Mouse (Mus musculus): ENCODE measurements around the gene Lurap1. TPM values are rescaled to one million over a fixed set of nuclear protein-coding genes. Genes with fewer than 3 reads are reported as not detected.
A peak's percentile ranks its signal among the peaks of the same experiment; 100 is the strongest.

The Lurap1 gene
- total and polyA plus RNA-seq, 2 experiments from 2014 or later, result 2.4 to 5.2 TPM

DNA sequence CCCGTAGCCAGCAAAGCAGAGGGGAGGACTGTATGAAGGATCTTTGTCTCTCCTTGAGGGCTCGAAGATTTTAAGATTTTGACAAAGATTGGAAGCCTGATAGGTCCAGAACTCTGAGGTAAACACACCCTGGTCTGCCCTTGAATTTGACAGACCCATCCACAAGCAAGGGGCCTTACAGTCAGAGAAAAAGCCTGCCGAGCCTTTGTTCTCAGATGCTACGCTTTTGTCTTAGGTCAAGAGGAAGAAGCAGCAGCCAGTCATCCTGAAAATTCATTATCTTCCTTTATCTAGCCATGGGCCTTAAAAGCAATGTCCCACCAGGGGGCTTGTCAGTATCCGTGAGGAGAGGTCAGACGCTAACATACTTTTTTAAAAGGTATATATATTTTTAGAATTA is 23.2 kb downstream of the Lurap1 start:
- no peak overlapping the region for H3K4me3 ChIP-seq (ENCODE audit: low read depth, low read length)
- H3K27me3 ChIP-seq (ENCODE audit: insufficient read depth, low read length), result no peaks in the 10 kb centered on the region
- no peak for DNase-seq (ENCODE audit: low spot score)
- no peaks in the 10 kb centered on the region for H3K36me3 ChIP-seq (ENCODE audit: insufficient read depth, low read length)
- no peak overlapping the region for H3K9ac ChIP-seq (replicated peaks; ENCODE audit: low read length, poor library complexity, severe bottlenecking)
- H3K9me3 ChIP-seq (ENCODE audit: low read length), result no peaks in the 10 kb centered on the region
- H3K4me2 ChIP-seq (ENCODE audit: low read depth, low read length, poor library complexity, severe bottlenecking), result no peak overlapping the region
- H3K27ac ChIP-seq (ENCODE audit: low read depth, low read length), result no peak overlapping the region
- 60% methylated on average over 6 of the region's 6 CpGs for WGBS
- TF ChIP-seq CTCF (IDR thresholded peaks at IDR 0.05), result no peak
- no peak for ATAC-seq (ENCODE audit: low FRiP score)
- 0 out of 2 replicates have a peak, but pooled peaks cover 4% of the 10 kb centered on the region for H3K4me1 ChIP-seq (ENCODE audit: insufficient read depth, low read length)

DNA sequence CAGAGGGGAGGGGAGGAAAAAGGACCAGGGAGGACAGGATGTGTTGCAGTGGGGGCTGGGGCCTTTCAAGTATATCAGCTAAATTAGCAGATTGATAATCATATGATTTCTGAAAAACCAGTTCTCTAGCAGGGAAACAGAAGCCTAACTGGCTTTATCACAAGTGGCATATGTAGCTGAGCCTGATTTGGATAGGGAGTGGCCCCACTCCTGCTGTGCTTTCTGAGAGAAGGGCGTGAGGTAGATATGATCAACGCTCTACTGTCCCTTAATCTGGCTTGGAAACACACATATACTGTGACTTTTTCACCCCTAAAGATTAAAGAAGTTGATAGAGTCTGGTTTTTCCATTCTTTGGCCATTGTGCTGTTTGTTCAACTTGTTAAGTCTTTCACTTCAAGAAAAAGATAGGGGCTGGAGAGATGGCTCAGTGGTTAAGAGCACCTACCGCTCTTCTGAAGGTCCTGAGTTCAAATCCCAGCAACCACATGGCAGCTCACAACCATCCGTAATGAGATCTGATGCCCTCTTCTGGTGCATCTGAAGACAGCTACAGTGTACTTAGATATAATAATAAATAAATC is 25.2 kb downstream of the Lurap1 start:
- no peak for TF ChIP-seq CTCF (IDR thresholded peaks at IDR 0.05)
- Histone ChIP-seq H3K36me3 (ENCODE audit: insufficient read depth, low read length) (no peaks in the 10 kb centered on the region), H3K27me3 (ENCODE audit: insufficient read depth, low read length) (no peaks in the 10 kb centered on the region), H3K4me1 (ENCODE audit: insufficient read depth, low read length) (0 out of 2 replicates have a peak, but pooled peaks cover 4% of the 10 kb centered on the region), H3K27ac (ENCODE audit: low read depth, low read length) (no peak overlapping the region), H3K4me2 (ENCODE audit: low read depth, low read length, poor library complexity, severe bottlenecking) (no peak overlapping the region), H3K9ac (replicated peaks; ENCODE audit: low read length, poor library complexity, severe bottlenecking) (no peak overlapping the region), H3K4me3 (ENCODE audit: low read depth, low read length) (no peak overlapping the region), H3K9me3 (ENCODE audit: low read length) (no peaks in the 10 kb centered on the region)
- ATAC-seq (ENCODE audit: low FRiP score) (no peak), DNase-seq (ENCODE audit: low spot score) (no peak)
- WGBS, result 96% methylated on average over 4 of the region's 4 CpGs

DNA sequence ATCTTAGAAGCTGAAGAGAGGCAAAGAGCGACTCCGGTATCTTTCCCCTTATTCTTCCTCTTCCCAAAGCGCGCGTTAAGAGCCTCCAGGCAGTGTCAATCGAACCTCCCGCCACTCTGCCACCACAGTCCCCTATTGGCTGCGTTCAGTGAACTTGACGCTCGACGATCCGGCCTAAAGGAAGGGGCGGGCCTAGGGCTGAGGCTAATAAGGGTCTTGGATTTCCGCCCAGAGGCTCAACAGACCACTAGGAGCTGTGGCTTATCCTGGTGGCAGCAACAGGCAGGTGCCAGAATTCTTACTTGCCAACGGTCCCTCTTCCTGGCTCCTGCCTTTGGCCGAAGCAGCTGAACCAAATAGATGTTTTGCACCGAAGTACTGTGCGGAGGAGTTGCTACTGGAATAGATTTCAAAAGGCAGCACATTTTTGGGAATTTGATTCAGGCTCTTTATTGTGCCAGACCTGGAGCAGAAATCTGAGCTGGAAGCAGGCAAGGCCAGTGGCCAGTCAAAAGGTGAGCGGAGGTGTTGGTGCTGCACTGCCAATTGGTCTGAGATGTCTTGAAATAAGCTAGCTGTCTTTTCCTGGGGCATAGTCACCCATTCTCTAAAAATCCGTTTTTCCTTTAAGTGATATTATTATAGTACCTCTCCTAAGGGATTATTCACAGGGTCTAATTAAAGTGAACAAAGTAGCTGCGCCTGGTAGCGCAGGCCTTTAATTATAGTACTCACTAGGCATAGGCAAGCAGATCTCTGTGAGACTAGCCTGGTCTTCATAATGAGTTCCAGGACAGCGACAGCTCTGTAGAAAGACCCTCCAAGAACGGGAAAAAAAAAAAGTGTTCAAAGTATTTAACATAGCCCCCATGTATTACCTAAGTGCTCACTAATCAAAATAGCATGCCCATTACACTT is 27.3 kb downstream of the Lurap1 start, which contains the start of the genes Rad54l and Pomgnt1:
TSS of gene Rad54l (minus strand) at position 89 of the 918 bp plus-strand sequence.
TSS of gene Pomgnt1 (plus strand) at position 239 of the 918 bp plus-strand sequence.
- Histone ChIP-seq H3K4me3 (ENCODE audit: low read depth, low read length) (peak within 1 kb of the TSS; percentile 53), H3K27me3 (ENCODE audit: insufficient read depth, low read length) (no peaks in the 10 kb centered on the region), H3K4me1 (ENCODE audit: insufficient read depth, low read length) (0 out of 2 replicates have a peak, but pooled peaks cover 4% of the 10 kb centered on the region), H3K9ac (replicated peaks; ENCODE audit: low read length, poor library complexity, severe bottlenecking) (peak within 1 kb of the TSS; percentile 54), H3K9me3 (ENCODE audit: low read length) (no peaks in the 10 kb centered on the region), H3K36me3 (ENCODE audit: insufficient read depth, low read length) (no peaks in the 10 kb centered on the region), H3K27ac (ENCODE audit: low read depth, low read length) (peak within 1 kb of the TSS; percentile 51; the same call in 1 of the 2 replicates), H3K4me2 (ENCODE audit: low read depth, low read length, poor library complexity, severe bottlenecking) (peak within 1 kb of the TSS; percentile 63)
- ATAC-seq (ENCODE audit: low FRiP score), result peak; percentile 96
- WGBS, result 5% methylated on average over 24 of the region's 24 CpGs
- DNase-seq (ENCODE audit: low spot score), result peak; percentile 99
- TF ChIP-seq CTCF (IDR thresholded peaks at IDR 0.05), result peak; percentile 66

DNA sequence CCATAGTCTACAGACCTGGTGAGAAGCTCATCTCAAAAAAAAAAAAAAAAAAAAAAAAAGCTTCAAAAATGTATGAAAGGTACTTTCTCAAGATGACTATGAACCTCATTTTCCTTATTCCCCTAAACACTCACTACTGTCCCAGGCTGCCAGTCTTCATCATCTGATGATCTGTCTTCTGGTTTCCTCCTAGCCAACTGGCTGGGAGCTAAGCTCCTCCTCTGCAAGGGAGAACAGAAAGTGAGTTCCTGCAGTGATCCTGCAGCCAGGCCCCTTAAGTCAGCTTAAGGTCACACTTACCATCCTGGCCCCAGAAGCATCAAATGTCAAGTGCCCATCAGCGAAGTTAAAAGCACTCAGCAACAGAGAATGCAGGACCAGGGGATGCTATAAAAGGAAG is 28.4 kb downstream of the Lurap1 start:
- 3% methylated on average over 1 of the region's 1 CpGs for WGBS
- DNase-seq (ENCODE audit: low spot score) (no peak), ATAC-seq (ENCODE audit: low FRiP score) (no peak)
- H3K27ac ChIP-seq (ENCODE audit: low read depth, low read length), result no peak overlapping the region
- H3K9ac ChIP-seq (replicated peaks; ENCODE audit: low read length, poor library complexity, severe bottlenecking), result no peak overlapping the region
- peak overlapping the region; percentile 53 for H3K4me3 ChIP-seq (ENCODE audit: low read depth, low read length)
- H3K4me2 ChIP-seq (ENCODE audit: low read depth, low read length, poor library complexity, severe bottlenecking), result peak overlapping the region; percentile 63
- H3K9me3 ChIP-seq (ENCODE audit: low read length), result no peaks in the 10 kb centered on the region
- 0 out of 2 replicates have a peak, but pooled peaks cover 4% of the 10 kb centered on the region for H3K4me1 ChIP-seq (ENCODE audit: insufficient read depth, low read length)
- H3K27me3 ChIP-seq (ENCODE audit: insufficient read depth, low read length), result no peaks in the 10 kb centered on the region
- H3K36me3 ChIP-seq (ENCODE audit: insufficient read depth, low read length), result no peaks in the 10 kb centered on the region
- no peak for TF ChIP-seq CTCF (IDR thresholded peaks at IDR 0.05)

DNA sequence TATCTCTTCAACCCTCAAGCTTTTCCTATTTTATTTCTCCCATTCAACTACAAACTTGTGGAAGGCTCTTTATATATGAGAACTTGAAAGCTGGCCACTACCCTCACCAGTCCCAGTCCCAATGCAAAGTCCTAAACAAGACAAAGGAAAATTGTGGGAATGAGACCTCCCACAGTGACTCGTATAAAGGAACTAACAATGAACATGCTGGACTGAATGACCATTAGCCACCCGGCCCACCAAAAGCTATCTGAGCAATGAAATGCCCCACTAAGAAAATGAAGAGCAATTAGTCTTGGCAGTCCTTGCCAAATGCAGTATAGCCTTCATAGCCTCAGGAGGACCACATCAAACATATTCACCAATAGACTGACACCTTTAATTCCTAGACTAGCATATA is 39.7 kb downstream of the Lurap1 start:
- DNase-seq (ENCODE audit: low spot score) (no peak), ATAC-seq (ENCODE audit: low FRiP score) (no peak)
- no peak for TF ChIP-seq CTCF (IDR thresholded peaks at IDR 0.05)
- Histone ChIP-seq H3K27me3 (ENCODE audit: insufficient read depth, low read length) (no peaks in the 10 kb centered on the region), H3K4me1 (ENCODE audit: insufficient read depth, low read length) (no peaks in the 10 kb centered on the region), H3K9ac (replicated peaks; ENCODE audit: low read length, poor library complexity, severe bottlenecking) (no peak overlapping the region), H3K27ac (ENCODE audit: low read depth, low read length) (no peak overlapping the region), H3K4me2 (ENCODE audit: low read depth, low read length, poor library complexity, severe bottlenecking) (no peak overlapping the region), H3K9me3 (ENCODE audit: low read length) (no peaks in the 10 kb centered on the region), H3K4me3 (ENCODE audit: low read depth, low read length) (no peak overlapping the region), H3K36me3 (ENCODE audit: insufficient read depth, low read length) (no peaks in the 10 kb centered on the region)
- WGBS, result 73% methylated on average over 2 of the region's 2 CpGs

DNA sequence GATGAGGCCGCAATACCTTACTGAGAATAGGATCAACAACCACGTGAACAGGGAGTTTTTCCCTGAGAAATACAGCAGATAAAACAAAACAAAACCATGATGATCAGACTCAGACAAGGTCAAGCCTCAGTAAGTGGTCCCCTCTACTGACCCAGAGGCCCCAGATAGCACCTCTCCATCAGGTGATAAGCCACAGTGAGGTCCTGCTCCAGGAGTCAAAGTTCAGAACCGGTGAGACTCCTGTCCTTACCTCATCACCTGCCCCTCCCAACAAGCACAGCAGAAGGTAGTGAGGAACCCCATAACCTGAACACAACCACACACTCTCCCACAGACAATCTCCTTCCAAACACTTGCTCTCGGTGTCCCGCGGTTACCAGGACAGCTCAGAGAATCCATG is 40.4 kb downstream of the Lurap1 start:
- Histone ChIP-seq H3K27me3 (ENCODE audit: insufficient read depth, low read length) (no peaks in the 10 kb centered on the region), H3K9me3 (ENCODE audit: low read length) (no peaks in the 10 kb centered on the region), H3K9ac (replicated peaks; ENCODE audit: low read length, poor library complexity, severe bottlenecking) (no peak overlapping the region), H3K4me3 (ENCODE audit: low read depth, low read length) (no peak overlapping the region), H3K4me2 (ENCODE audit: low read depth, low read length, poor library complexity, severe bottlenecking) (no peak overlapping the region), H3K36me3 (ENCODE audit: insufficient read depth, low read length) (no peaks in the 10 kb centered on the region), H3K4me1 (ENCODE audit: insufficient read depth, low read length) (no peaks in the 10 kb centered on the region), H3K27ac (ENCODE audit: low read depth, low read length) (no peak overlapping the region)
- WGBS, result over 99% methylated on average over 6 of the region's 6 CpGs
- DNase-seq (ENCODE audit: low spot score) (no peak), ATAC-seq (ENCODE audit: low FRiP score) (no peak)
- TF ChIP-seq CTCF (IDR thresholded peaks at IDR 0.05), result no peak
